Mouse (Mus musculus): ENCODE data around the gene Dscam. TPM values are rescaled to one million over a fixed set of nuclear protein-coding genes. Genes with fewer than 3 reads are reported as not detected.

Dscam gene
- polyA plus RNA-seq, 1 experiment from 2014 or later, result 0.03 TPM

GRCm38 (mm10) chr16:96987396-96987795 is 183.2 kb downstream of the Dscam start:
- Histone ChIP-seq H3K9me3 (replicated peaks) (no peaks in the 10 kb centered on the region), H3K27ac (no peak overlapping the region), H3K36me3 (no peaks in the 10 kb centered on the region), H3K9ac (no peak overlapping the region), H3K27me3 (peaks cover 12% of the 10 kb centered on the region), H3K4me3 (replicated peaks) (no peak overlapping the region), H3K4me2 (no peak overlapping the region), H3K4me1 (replicated peaks) (no peaks in the 10 kb centered on the region)
- DNase-seq (no peak), ATAC-seq (ENCODE audit: low read depth) (no peak)
- WGBS (ENCODE audit: insufficient replicate concordance), result 52% methylated on average over 2 of the region's 2 CpGs

GRCm38 (mm10) chr16:96973300-96973699 is 197.3 kb downstream of the Dscam start:
- peaks cover 14% of the 10 kb centered on the region for H3K4me1 ChIP-seq (replicated peaks)
- no peak overlapping the region for H3K4me3 ChIP-seq (replicated peaks)
- DNase-seq, result no peak
- H3K36me3 ChIP-seq, result no peaks in the 10 kb centered on the region
- no peak overlapping the region for H3K27ac ChIP-seq
- H3K9me3 ChIP-seq (replicated peaks), result no peaks in the 10 kb centered on the region
- H3K9ac ChIP-seq, result no peak overlapping the region
- H3K4me2 ChIP-seq, result no peak overlapping the region
- ATAC-seq (ENCODE audit: low read depth), result no peak
- WGBS (ENCODE audit: insufficient replicate concordance), result 72% methylated on average over 7 of the region's 7 CpGs
- H3K27me3 ChIP-seq, result no peaks in the 10 kb centered on the region

GRCm38 (mm10) chr16:96971768-96972167 is 198.8 kb downstream of the Dscam start:
- Histone ChIP-seq H3K4me2 (no peak overlapping the region), H3K36me3 (no peaks in the 10 kb centered on the region), H3K9me3 (replicated peaks) (no peaks in the 10 kb centered on the region), H3K9ac (no peak overlapping the region), H3K27me3 (no peaks in the 10 kb centered on the region), H3K4me1 (replicated peaks) (peaks cover 14% of the 10 kb centered on the region), H3K27ac (no peak overlapping the region), H3K4me3 (replicated peaks) (no peak overlapping the region)
- no peak for DNase-seq
- 69% methylated on average over 4 of the region's 4 CpGs for WGBS (ENCODE audit: insufficient replicate concordance)
- ATAC-seq (ENCODE audit: low read depth), result no peak

- H3K9ac ChIP-seq, result no peak overlapping the region
- H3K4me3 ChIP-seq (replicated peaks), result no peak overlapping the region
- H3K9me3 ChIP-seq (replicated peaks), result no peaks in the 10 kb centered on the region
- DNase-seq, result no peak
- peaks cover 14% of the 10 kb centered on the region for H3K4me1 ChIP-seq (replicated peaks)
- WGBS (ENCODE audit: insufficient replicate concordance), result 33% methylated on average over 2 of the region's 2 CpGs
- H3K36me3 ChIP-seq, result no peaks in the 10 kb centered on the region
- H3K27me3 ChIP-seq, result no peaks in the 10 kb centered on the region
- ATAC-seq (ENCODE audit: low read depth), result peak; percentile 54; the same call in 1 of the 2 replicates
- H3K27ac ChIP-seq, result no peak overlapping the region
- no peak overlapping the region for H3K4me2 ChIP-seq
These were observed 200.1 kb downstream of the Dscam start for GRCm38 (mm10) chr16:96970412-96970811.

GRCm38 (mm10) chr16:96969643-96970042 is 200.9 kb downstream of the Dscam start:
- Histone ChIP-seq H3K36me3 (no peaks in the 10 kb centered on the region), H3K27ac (no peak overlapping the region)
- no peak for DNase-seq

GRCm38 (mm10) chr16:96968885-96969480 is 201.6 kb downstream of the Dscam start:
- H3K9ac ChIP-seq, result no peak overlapping the region
- H3K36me3 ChIP-seq, result no peaks in the 10 kb centered on the region
- no peak overlapping the region for H3K4me2 ChIP-seq
- DNase-seq, result no peak
- 25% methylated on average over 2 of the region's 2 CpGs for WGBS (ENCODE audit: insufficient replicate concordance)
- H3K27ac ChIP-seq, result no peak overlapping the region
- peaks cover under 1% of the 10 kb centered on the region; the same call in 1 of the 2 replicates for H3K27me3 ChIP-seq
- H3K4me1 ChIP-seq (replicated peaks), result peaks cover 14% of the 10 kb centered on the region
- no peak overlapping the region for H3K4me3 ChIP-seq (replicated peaks)
- no peaks in the 10 kb centered on the region for H3K9me3 ChIP-seq (replicated peaks)
- no peak for ATAC-seq (ENCODE audit: low read depth)

More at GRCm38 (mm10) chr16:96969643-96970042, 200.9 kb downstream of the Dscam start:
- whole genome bisulfite sequencing (ENCODE audit: insufficient replicate concordance), result 54% methylated on average over 2 of the region's 2 CpGs
- no peaks in the 10 kb centered on the region for H3K27me3 ChIP-seq
- H3K4me3 ChIP-seq (replicated peaks), result no peak overlapping the region
- ATAC-seq (ENCODE audit: low read depth), result peak; percentile 73
- no peaks in the 10 kb centered on the region for H3K9me3 ChIP-seq (replicated peaks)
- no peak overlapping the region for H3K4me2 ChIP-seq
- no peak overlapping the region for H3K9ac ChIP-seq
- H3K4me1 ChIP-seq (replicated peaks), result peaks cover 14% of the 10 kb centered on the region

- H3K27ac ChIP-seq, result no peak overlapping the region
- no peaks in the 10 kb centered on the region for H3K4me1 ChIP-seq (replicated peaks)
- H3K9ac ChIP-seq, result no peak overlapping the region
- H3K9me3 ChIP-seq (replicated peaks), result no peaks in the 10 kb centered on the region
- peaks cover 19% of the 10 kb centered on the region; the same call in 1 of the 2 replicates for H3K27me3 ChIP-seq
- H3K4me3 ChIP-seq (replicated peaks), result no peak overlapping the region
- H3K4me2 ChIP-seq, result no peak overlapping the region
- no peaks in the 10 kb centered on the region for H3K36me3 ChIP-seq
- no peak for DNase-seq
- WGBS (ENCODE audit: insufficient replicate concordance), result 69% methylated on average over 3 of the region's 3 CpGs
- ATAC-seq (ENCODE audit: low read depth), result no peak
These were observed 210.9 kb downstream of the Dscam start for GRCm38 (mm10) chr16:96959695-96960094.

- WGBS (ENCODE audit: insufficient replicate concordance), result 45% methylated on average over 11 of the region's 11 CpGs
These were observed 224.9 kb downstream of the Dscam start for GRCm38 (mm10) chr16:96945468-96946302.

GRCm38 (mm10) chr16:96943648-96944047 is 226.9 kb downstream of the Dscam start:
- Histone ChIP-seq H3K27ac (no peak overlapping the region), H3K36me3 (no peaks in the 10 kb centered on the region), H3K27me3 (peaks cover 33% of the 10 kb centered on the region), H3K4me2 (no peak overlapping the region), H3K4me1 (replicated peaks) (no peaks in the 10 kb centered on the region), H3K9ac (no peak overlapping the region), H3K4me3 (replicated peaks) (no peak overlapping the region), H3K9me3 (replicated peaks) (no peaks in the 10 kb centered on the region)
- DNase-seq, result no peak
- ATAC-seq (ENCODE audit: low read depth), result no peak
- 58% methylated on average over 2 of the region's 2 CpGs for WGBS (ENCODE audit: insufficient replicate concordance)

More at GRCm38 (mm10) chr16:96945468-96946302, 224.9 kb downstream of the Dscam start:
- DNase-seq (no peak), ATAC-seq (ENCODE audit: low read depth) (no peak)
- no peak overlapping the region for H3K9ac ChIP-seq
- no peaks in the 10 kb centered on the region for H3K9me3 ChIP-seq (replicated peaks)
- H3K27ac ChIP-seq, result no peak overlapping the region
- H3K36me3 ChIP-seq, result no peaks in the 10 kb centered on the region
- H3K4me1 ChIP-seq (replicated peaks), result no peaks in the 10 kb centered on the region
- peaks cover 19% of the 10 kb centered on the region for H3K27me3 ChIP-seq
- no peak overlapping the region for H3K4me3 ChIP-seq (replicated peaks)
- H3K4me2 ChIP-seq, result no peak overlapping the region

GRCm38 (mm10) chr16:96934795-96935194 is 235.8 kb downstream of the Dscam start:
- H3K27ac ChIP-seq, result no peak overlapping the region
- WGBS (ENCODE audit: insufficient replicate concordance), result 78% methylated on average over 2 of the region's 2 CpGs
- no peak overlapping the region for H3K4me3 ChIP-seq (replicated peaks)
- ATAC-seq (ENCODE audit: low read depth) (no peak), DNase-seq (no peak)
- no peak overlapping the region for H3K9ac ChIP-seq
- no peaks in the 10 kb centered on the region for H3K4me1 ChIP-seq (replicated peaks)
- H3K27me3 ChIP-seq, result peaks cover 28% of the 10 kb centered on the region
- no peaks in the 10 kb centered on the region for H3K9me3 ChIP-seq (replicated peaks)
- no peak overlapping the region for H3K4me2 ChIP-seq
- H3K36me3 ChIP-seq, result no peaks in the 10 kb centered on the region

- Histone ChIP-seq H3K36me3 (no peaks in the 10 kb centered on the region), H3K4me3 (replicated peaks) (no peak overlapping the region), H3K9me3 (replicated peaks) (no peaks in the 10 kb centered on the region), H3K4me1 (replicated peaks) (no peaks in the 10 kb centered on the region), H3K4me2 (no peak overlapping the region), H3K9ac (no peak overlapping the region), H3K27ac (no peak overlapping the region), H3K27me3 (peaks cover 12% of the 10 kb centered on the region)
- DNase-seq (no peak), ATAC-seq (ENCODE audit: low read depth) (no peak)
- WGBS (ENCODE audit: insufficient replicate concordance), result 81% methylated on average over 6 of the region's 6 CpGs
These were observed 238.3 kb downstream of the Dscam start for GRCm38 (mm10) chr16:96932211-96932610.
